Mouse (Mus musculus): ENCODE data around the gene Pde7b. TPM values are rescaled to one million over a fixed set of nuclear protein-coding genes. Genes with fewer than 3 reads are reported as not detected.

The Pde7b gene
- 10 to 100 TPM; 37.2 to 37.9 TPM for total RNA-seq (2021)
- long read RNA-seq, experiment 1, partial matches to known transcripts = 0 of 2 reads
- long read RNA-seq, experiment 1, other reads (novel, unspliced or antisense) = 2 of 2 reads
- long read RNA-seq, experiment 2, full-length matches to known transcripts = 2 of 5 reads
- long read RNA-seq, experiment 2, partial matches to known transcripts = 0 of 5 reads
- long read RNA-seq, experiment 2, other reads (novel, unspliced or antisense) = 3 of 5 reads

GRCm38 (mm10) chr10:20724906-20725305, at the start of gene Pde7b:
Gene Pde7b, minus strand, starts transcription at chr10:20725078.
- DNase-seq (ENCODE audit: low spot score) = peak; percentile 88

DNA sequence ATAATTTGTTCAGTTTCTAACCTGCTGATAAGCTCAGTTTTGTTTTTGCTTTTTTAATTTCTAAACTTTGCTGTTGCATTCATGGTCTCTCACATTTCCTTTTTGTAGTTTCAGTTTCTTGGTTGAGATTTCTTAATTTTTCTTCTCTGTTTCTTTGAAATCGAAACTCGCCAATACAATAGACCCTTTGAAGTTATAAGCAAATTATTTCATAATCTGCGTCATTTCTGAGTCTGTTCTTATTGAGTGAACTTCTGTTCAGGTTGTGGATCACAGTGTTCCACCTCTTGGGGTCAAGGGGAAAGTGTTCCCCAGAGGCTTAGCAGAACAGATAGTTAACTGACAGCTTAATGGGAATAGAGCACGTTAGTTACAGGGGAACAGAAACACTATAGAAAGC, 47.2 kb upstream of the Pde7b start:
- DNase-seq (ENCODE audit: low spot score) = no peak

GRCm38 (mm10) chr10:20770418-20770888, 45.6 kb upstream of the Pde7b start:
- DNase-seq (ENCODE audit: low spot score) = no peak

DNA sequence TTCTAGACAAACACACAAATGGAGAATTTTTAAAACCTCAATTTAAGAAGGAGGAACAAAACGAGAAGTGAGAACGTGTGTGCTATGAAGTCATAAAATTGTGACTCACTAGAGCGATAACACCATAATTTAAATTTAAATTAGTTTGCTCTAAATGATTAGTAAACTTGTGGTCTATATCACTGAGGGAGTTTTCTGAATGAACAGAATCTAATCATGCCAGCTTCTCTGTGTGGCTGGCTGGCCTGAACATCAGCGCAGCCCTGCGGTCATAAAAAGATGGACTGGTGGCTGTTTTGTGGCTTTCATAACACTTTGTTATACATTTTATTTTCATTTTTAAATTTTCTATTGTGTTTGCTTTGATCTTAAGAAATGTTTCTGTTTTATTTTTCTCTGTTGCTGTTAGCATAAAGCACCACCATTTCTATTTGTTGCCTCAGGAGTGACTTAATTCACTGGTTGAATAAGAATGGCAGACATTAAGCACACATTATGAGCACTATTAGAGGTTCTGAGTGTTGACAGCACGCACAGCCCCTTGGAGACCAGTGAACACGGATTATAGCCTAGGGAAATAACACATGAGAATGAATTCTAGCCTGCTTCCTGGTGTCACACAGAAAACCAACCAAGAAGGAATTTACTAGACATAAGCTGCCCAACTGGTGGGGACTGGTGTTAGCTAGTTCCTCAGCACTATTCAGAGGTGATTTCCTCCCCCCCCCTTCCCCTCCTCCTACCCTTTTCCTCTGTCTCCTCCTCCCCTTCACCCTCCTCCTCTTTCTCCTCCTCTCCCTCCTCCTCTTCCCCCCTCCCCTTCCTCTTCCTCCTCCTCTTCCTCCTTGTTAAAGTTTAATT, 44.9 kb upstream of the Pde7b start:
- DNase-seq (ENCODE audit: low spot score) = no peak

DNA sequence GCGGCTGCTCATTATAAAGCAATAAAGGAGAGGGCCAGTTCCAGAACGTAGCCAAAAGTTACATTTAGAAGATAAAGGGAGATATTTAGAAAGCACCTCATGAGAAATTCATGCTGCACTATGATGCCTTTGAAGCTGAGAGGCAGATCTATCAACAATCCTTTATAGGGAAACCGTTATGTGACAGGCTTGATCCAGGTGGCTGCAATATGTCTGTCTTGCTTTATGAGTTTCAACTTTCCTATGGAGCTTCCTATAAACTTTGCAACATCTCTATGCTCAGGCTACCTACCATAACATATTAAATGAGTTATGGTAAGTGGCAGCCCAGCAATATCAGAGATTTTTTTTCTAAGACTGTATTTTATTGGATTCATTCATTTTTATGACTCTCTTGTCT, 39.5 kb upstream of the Pde7b start:
- no peak for DNase-seq (ENCODE audit: low spot score)

- DNase-seq (ENCODE audit: low spot score) = no peak
Measured at GRCm38 (mm10) chr10:20758939-20759338, 34.1 kb upstream of the Pde7b start.

DNA sequence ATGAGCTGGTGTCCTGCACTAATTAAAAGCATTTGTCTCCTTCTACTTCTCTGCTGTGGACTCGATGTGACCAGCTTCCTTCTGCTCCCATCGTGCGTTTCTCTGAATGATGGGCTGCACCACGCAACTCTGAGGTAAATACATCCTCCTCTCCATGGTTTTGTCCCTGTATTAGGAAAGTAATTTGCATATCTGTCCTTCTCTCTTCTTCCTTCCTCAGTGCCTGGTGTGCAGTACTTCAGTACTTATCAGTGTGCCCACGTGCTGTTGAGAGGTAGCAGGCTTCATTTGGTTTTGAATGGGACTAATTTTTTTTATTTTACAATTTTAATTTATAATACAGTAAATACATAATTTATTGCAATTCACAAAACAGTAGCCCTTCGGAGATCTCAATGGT, 33.4 kb upstream of the Pde7b start:
- DNase-seq (ENCODE audit: low spot score) = no peak

- no peak for DNase-seq (ENCODE audit: low spot score)
Measured at GRCm38 (mm10) chr10:20756219-20756618, 31.3 kb upstream of the Pde7b start.

- DNase-seq (ENCODE audit: low spot score) = no peak
Measured at GRCm38 (mm10) chr10:20752883-20753282, 28.0 kb upstream of the Pde7b start.

DNA sequence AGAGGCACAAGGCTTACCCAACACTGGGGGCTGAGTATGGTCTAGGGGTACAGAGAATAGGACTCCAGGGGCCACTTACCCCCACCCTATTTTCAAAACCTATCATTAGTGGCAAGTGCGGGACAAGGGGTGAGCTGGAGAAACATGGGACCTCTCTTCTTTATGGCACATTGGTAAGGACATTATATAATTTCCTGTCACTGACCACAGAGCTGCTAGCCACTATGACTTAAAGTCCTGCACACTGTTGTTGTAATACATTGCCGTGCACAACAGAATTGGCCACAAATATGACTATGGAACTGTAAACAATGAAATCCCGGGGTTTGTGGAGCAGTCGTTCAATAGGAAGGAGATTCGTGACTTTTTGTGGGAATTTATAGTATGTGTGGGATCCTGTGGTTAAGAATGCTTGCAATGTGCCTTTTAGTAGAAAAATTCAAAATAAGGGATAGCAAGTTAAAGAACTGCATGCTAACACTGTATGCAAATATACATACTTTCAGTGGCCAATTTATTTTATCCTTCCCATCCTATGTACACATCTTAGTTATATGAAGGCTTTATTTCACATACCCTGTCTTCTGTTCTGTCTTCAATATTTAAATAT, 25.9 kb upstream of the Pde7b start:
- no peak for DNase-seq (ENCODE audit: low spot score)

GRCm38 (mm10) chr10:20748938-20749337, 24.1 kb upstream of the Pde7b start:
- DNase-seq (ENCODE audit: low spot score) = no peak

GRCm38 (mm10) chr10:20747229-20747628, 22.4 kb upstream of the Pde7b start:
- no peak for DNase-seq (ENCODE audit: low spot score)

- DNase-seq (ENCODE audit: low spot score) = no peak
Measured at GRCm38 (mm10) chr10:20739801-20740200, 14.9 kb upstream of the Pde7b start.

- no peak for DNase-seq (ENCODE audit: low spot score)
Measured at GRCm38 (mm10) chr10:20737146-20737545, 12.3 kb upstream of the Pde7b start.

- DNase-seq (ENCODE audit: low spot score) = no peak
Measured at GRCm38 (mm10) chr10:20735775-20736449, 11.0 kb upstream of the Pde7b start.

DNA sequence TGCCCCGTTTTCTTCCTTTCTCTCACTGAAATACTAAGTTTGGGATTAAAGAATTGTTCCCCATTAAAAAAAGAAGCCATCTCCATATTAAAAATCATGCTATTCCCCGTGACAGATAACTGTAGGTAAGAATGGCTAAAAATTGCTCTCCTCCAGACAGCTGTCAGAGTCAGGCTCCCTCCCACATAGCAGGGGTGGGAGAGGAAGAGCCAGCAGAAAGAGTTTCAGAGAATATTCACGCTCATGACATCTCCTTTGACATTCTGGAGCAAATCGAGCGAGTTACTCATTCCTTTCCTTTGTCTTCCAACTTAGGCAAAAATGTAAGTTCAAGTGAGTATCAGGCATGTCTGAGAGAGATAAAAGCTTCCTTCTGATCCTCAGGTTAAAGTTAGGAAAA, 8.7 kb upstream of the Pde7b start:
- DNase-seq (ENCODE audit: low spot score) = no peak

DNA sequence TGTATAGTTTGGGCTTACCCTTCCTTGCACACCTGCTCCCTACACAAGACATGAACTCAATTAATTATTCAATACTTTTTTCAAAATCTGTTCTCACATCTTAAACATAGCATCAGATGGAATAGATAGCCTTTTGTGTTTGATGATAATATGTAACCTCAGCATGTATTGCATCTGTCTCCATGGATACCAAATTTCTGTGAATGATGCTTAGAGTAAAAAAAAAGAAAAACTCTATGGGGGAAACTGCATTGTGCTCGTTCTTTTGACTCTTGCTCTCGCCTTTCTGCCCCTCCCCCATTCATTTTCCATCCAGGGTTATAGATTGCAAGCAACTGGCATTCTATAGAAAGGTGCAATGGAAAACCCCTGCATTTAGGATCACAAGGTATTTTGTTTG, 7.3 kb upstream of the Pde7b start:
- no peak for DNase-seq (ENCODE audit: low spot score)

DNA sequence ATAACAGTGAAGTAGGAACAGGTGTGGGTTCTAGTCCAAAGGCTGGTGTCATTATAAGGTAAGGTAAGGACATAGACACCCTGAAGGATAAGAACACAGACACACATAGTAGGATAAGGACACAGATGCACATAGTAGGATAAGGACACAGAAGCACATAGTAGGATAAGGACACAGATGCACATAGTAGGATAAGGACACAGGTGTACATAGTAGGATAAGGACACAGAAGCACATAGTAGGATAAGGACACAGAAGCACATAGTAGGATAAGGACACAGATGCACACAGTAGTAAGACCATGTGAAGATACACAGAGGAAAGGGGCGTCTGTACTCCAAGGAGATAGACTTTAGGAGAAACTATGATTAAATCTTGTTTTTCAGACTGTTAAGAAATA, 5.2 kb upstream of the Pde7b start:
- no peak for DNase-seq (ENCODE audit: low spot score)

- DNase-seq (ENCODE audit: low spot score) = no peak
Measured at GRCm38 (mm10) chr10:20725384-20725983, 606 bp upstream of the Pde7b start.

- DNase-seq (ENCODE audit: low spot score) = peak; percentile 15
Measured at GRCm38 (mm10) chr10:20724451-20724850, 427 bp downstream of the Pde7b start.

GRCm38 (mm10) chr10:20723962-20724361, 916 bp downstream of the Pde7b start:
- no peak for DNase-seq (ENCODE audit: low spot score)

Measured in gastrocnemius, adult 18-20 months (tissue).